Mouse (Mus musculus): ENCODE measurements at regions not wholly inside any gene's neighbourhood (a gene's known extent, or its start where the extent isn't known, plus 50 kb on each side); places are given as distances from the start of the nearest gene placed in this dataset.

- WGBS (ENCODE audit: insufficient replicate concordance): 67% methylated on average over 2 of the region's 2 CpGs
- H3K4me2 ChIP-seq (ENCODE audit: low read depth, low read length): no peak overlapping the region
- no peaks in the 10 kb centered on the region for H3K36me3 ChIP-seq (replicated peaks; ENCODE audit: insufficient read depth, low read length)
- DNase-seq (no peak), ATAC-seq (no peak)
- no peak overlapping the region for H3K4me3 ChIP-seq (ENCODE audit: low read depth, low read length)
- H3K27me3 ChIP-seq (ENCODE audit: insufficient read depth, low read length): no peaks in the 10 kb centered on the region
- H3K9me3 ChIP-seq (ENCODE audit: low read length): no peaks in the 10 kb centered on the region
- H3K9ac ChIP-seq (replicated peaks): no peak overlapping the region
- H3K27ac ChIP-seq (ENCODE audit: low read depth): no peak overlapping the region
- H3K4me1 ChIP-seq (ENCODE audit: insufficient read depth): no peaks in the 10 kb centered on the region
- no peak for TF ChIP-seq CTCF (IDR thresholded peaks at IDR 0.05; ENCODE audit: low read depth)
- no peak for TF ChIP-seq EP300 (IDR thresholded peaks at IDR 0.05; ENCODE audit: low read depth)
These were observed 981.1 kb downstream of the Slc22a22 start for GRCm38 (mm10) chr15:56496355-56496754.

- Histone ChIP-seq H3K27me3 (ENCODE audit: insufficient read depth, low read length) (no peaks in the 10 kb centered on the region), H3K27ac (ENCODE audit: low read depth) (no peak overlapping the region), H3K4me3 (ENCODE audit: low read depth, low read length) (no peak overlapping the region), H3K4me2 (ENCODE audit: low read depth, low read length) (no peak overlapping the region), H3K9ac (replicated peaks) (no peak overlapping the region), H3K9me3 (ENCODE audit: low read length) (no peaks in the 10 kb centered on the region), H3K4me1 (ENCODE audit: insufficient read depth) (no peaks in the 10 kb centered on the region), H3K36me3 (replicated peaks; ENCODE audit: insufficient read depth, low read length) (no peaks in the 10 kb centered on the region)
- no peak for DNase-seq
- 65% methylated on average over 3 of the region's 3 CpGs for WGBS (ENCODE audit: insufficient replicate concordance)
- TF ChIP-seq EP300 (IDR thresholded peaks at IDR 0.05; ENCODE audit: low read depth) (no peak), CTCF (IDR thresholded peaks at IDR 0.05; ENCODE audit: low read depth) (no peak)
- no peak for ATAC-seq
These were observed 991.5 kb downstream of the Slc22a22 start for GRCm38 (mm10) chr15:56485931-56486330.

DNA sequence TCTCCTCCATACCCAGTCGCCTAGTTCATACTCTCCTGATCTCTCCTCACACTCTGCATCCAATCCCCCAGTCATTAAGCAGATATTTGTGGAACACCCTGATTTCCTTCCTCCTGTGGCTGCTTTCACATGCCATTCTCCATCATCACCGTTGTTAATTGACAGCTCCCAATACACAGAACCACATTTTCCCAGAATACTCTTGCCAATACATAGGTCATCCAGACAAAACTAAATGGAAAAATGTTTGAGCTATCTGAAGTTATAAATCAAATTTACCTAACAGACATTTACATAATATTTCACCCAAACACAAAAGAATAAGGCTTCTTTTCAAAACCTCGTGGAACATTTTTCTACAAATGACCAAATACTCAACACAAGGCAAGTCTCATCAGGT is 992.7 kb downstream of the Slc22a22 start:
- 60% methylated on average over 3 of the region's 3 CpGs for WGBS (ENCODE audit: insufficient replicate concordance)
- H3K4me2 ChIP-seq (ENCODE audit: low read depth, low read length): no peak overlapping the region
- no peak overlapping the region for H3K9ac ChIP-seq (replicated peaks)
- no peaks in the 10 kb centered on the region for H3K27me3 ChIP-seq (ENCODE audit: insufficient read depth, low read length)
- TF ChIP-seq EP300 (IDR thresholded peaks at IDR 0.05; ENCODE audit: low read depth) (no peak), CTCF (IDR thresholded peaks at IDR 0.05; ENCODE audit: low read depth) (no peak)
- H3K4me1 ChIP-seq (ENCODE audit: insufficient read depth): no peaks in the 10 kb centered on the region
- ATAC-seq (no peak), DNase-seq (no peak)
- no peaks in the 10 kb centered on the region for H3K36me3 ChIP-seq (replicated peaks; ENCODE audit: insufficient read depth, low read length)
- H3K9me3 ChIP-seq (ENCODE audit: low read length): no peaks in the 10 kb centered on the region
- H3K27ac ChIP-seq (ENCODE audit: low read depth): no peak overlapping the region
- no peak overlapping the region for H3K4me3 ChIP-seq (ENCODE audit: low read depth, low read length)

DNA sequence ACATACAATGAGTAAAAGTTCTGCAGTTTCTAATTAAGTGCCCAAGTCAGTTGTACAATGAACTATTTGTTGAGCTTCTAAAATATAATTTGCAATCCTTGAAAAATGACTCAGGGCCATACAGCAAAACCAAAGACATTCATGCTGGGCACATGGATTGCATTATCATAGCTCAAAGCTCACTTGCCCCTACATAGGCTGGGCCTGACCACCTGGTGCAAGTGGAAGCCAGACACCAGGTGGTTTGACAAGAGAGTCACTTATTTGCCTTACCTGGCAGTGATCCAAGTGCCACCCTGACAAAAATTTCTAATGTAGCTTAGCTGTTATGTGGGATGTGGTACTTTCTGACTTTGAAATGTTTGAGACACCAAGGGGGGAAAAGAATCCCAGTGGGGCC is 997.7 kb downstream of the Slc22a22 start:
- Histone ChIP-seq H3K4me3 (ENCODE audit: low read depth, low read length) (no peak overlapping the region), H3K4me1 (ENCODE audit: insufficient read depth) (no peaks in the 10 kb centered on the region), H3K27me3 (ENCODE audit: insufficient read depth, low read length) (no peaks in the 10 kb centered on the region), H3K27ac (ENCODE audit: low read depth) (no peak overlapping the region), H3K36me3 (replicated peaks; ENCODE audit: insufficient read depth, low read length) (no peaks in the 10 kb centered on the region), H3K9me3 (ENCODE audit: low read length) (no peaks in the 10 kb centered on the region), H3K4me2 (ENCODE audit: low read depth, low read length) (no peak overlapping the region), H3K9ac (replicated peaks) (no peak overlapping the region)
- TF ChIP-seq CTCF (IDR thresholded peaks at IDR 0.05; ENCODE audit: low read depth) (no peak), EP300 (IDR thresholded peaks at IDR 0.05; ENCODE audit: low read depth) (no peak)
- no peak for DNase-seq
- no peak for ATAC-seq

- DNase-seq: no peak
- H3K9me3 ChIP-seq (ENCODE audit: low read length): no peaks in the 10 kb centered on the region
- H3K27me3 ChIP-seq (ENCODE audit: insufficient read depth, low read length): no peaks in the 10 kb centered on the region
- H3K36me3 ChIP-seq (replicated peaks; ENCODE audit: insufficient read depth, low read length): no peaks in the 10 kb centered on the region
- H3K4me2 ChIP-seq (ENCODE audit: low read depth, low read length): no peak overlapping the region
- no peak for ATAC-seq
- H3K4me3 ChIP-seq (ENCODE audit: low read depth, low read length): no peak overlapping the region
- no peaks in the 10 kb centered on the region for H3K4me1 ChIP-seq (ENCODE audit: insufficient read depth)
- no peak for TF ChIP-seq CTCF (IDR thresholded peaks at IDR 0.05; ENCODE audit: low read depth)
- no peak for TF ChIP-seq EP300 (IDR thresholded peaks at IDR 0.05; ENCODE audit: low read depth)
- no peak overlapping the region for H3K27ac ChIP-seq (ENCODE audit: low read depth)
- no peak overlapping the region for H3K9ac ChIP-seq (replicated peaks)
- WGBS (ENCODE audit: insufficient replicate concordance): 48% methylated on average over 3 of the region's 3 CpGs
These were observed 998.4 kb downstream of the Slc22a22 start for GRCm38 (mm10) chr15:56479015-56479414.

DNA sequence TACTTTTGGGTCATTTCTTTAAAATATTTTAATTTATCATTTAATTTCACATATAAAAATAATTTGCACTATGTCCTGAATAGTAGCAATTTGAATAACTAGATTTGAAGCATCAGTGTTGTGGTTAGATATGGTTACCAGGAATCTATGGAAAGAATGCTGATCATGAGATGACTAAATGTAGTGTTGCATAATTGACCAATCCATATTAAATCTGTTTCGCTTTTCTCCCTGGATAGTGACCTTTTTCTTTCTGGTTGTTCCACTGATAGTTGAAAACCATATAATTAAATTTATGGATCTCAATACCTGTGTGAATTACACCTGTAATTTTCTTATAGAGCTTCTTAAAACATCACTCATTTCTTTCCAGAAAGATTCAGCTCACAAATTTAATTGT is 1003.7 kb downstream of the Slc22a22 start:
- no peak for TF ChIP-seq CTCF (IDR thresholded peaks at IDR 0.05; ENCODE audit: low read depth)
- no peak for TF ChIP-seq EP300 (IDR thresholded peaks at IDR 0.05; ENCODE audit: low read depth)
- Histone ChIP-seq H3K36me3 (replicated peaks; ENCODE audit: insufficient read depth, low read length) (no peaks in the 10 kb centered on the region), H3K4me2 (ENCODE audit: low read depth, low read length) (no peak overlapping the region), H3K4me3 (ENCODE audit: low read depth, low read length) (no peak overlapping the region), H3K9ac (replicated peaks) (no peak overlapping the region), H3K4me1 (ENCODE audit: insufficient read depth) (no peaks in the 10 kb centered on the region), H3K27me3 (ENCODE audit: insufficient read depth, low read length) (no peaks in the 10 kb centered on the region), H3K9me3 (ENCODE audit: low read length) (no peaks in the 10 kb centered on the region), H3K27ac (ENCODE audit: low read depth) (no peak overlapping the region)
- 90% methylated on average over 1 of the region's 1 CpGs for whole genome bisulfite sequencing (ENCODE audit: insufficient replicate concordance)
- ATAC-seq (no peak), DNase-seq (no peak)

DNA sequence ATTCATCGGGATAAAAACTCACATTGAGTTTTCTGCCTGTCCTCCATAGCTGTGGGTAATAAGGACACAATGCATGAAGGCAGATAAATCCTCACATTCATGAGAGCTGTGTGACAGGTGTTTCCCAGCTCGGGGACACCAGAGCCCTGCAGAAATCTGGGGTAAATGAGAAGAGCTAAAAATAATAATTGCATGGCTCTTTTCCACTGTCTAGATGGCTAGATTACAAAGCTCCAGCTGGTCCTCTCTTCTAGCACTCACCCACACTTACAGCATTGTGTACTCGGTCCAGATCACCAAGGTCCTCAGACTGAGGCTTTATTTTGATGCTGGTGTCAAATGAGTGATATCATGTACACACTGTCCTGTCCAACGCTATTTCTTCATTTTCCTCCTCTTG is 1025.5 kb downstream of the Slc22a22 start:
- H3K27me3 ChIP-seq (ENCODE audit: insufficient read depth, low read length): no peaks in the 10 kb centered on the region
- DNase-seq (no peak), ATAC-seq (no peak)
- no peak overlapping the region for H3K4me2 ChIP-seq (ENCODE audit: low read depth, low read length)
- no peaks in the 10 kb centered on the region for H3K36me3 ChIP-seq (replicated peaks; ENCODE audit: insufficient read depth, low read length)
- H3K9me3 ChIP-seq (ENCODE audit: low read length): no peaks in the 10 kb centered on the region
- H3K4me1 ChIP-seq (ENCODE audit: insufficient read depth): no peaks in the 10 kb centered on the region
- no peak overlapping the region for H3K9ac ChIP-seq (replicated peaks)
- no peak overlapping the region for H3K4me3 ChIP-seq (ENCODE audit: low read depth, low read length)
- WGBS (ENCODE audit: insufficient replicate concordance): 69% methylated on average over 4 of the region's 4 CpGs
- H3K27ac ChIP-seq (ENCODE audit: low read depth): no peak overlapping the region
- TF ChIP-seq CTCF (IDR thresholded peaks at IDR 0.05; ENCODE audit: low read depth) (no peak), EP300 (IDR thresholded peaks at IDR 0.05; ENCODE audit: low read depth) (no peak)
